Mouse (Mus musculus): Measurements from ENCODE around the gene Kcnj3. TPM values are rescaled to one million over a fixed set of nuclear protein-coding genes. Genes with fewer than 3 reads are reported as not detected.
"Not testable (repeated sequence)": the region's sequence is repeated elsewhere in the genome, so short reads cannot be mapped to it uniquely, and the experiment has no call there.

Kcnj3 gene
- total RNA-seq (2021), result 10 to 100 TPM; 54.4 to 55.7 TPM

GRCm38 (mm10) chr2:55435721-55436260 is at the start of gene Kcnj3:
Gene Kcnj3, plus strand, starts transcription at chr2:55435970.
- DNase-seq, result peak; percentile 24 to 34
- intact Hi-C loops (cut with DNase I), result loop anchor here (5.0 kb wide), 1 partner anchor 42 kb away; no protein-coding TSS in a partner anchor

DNA sequence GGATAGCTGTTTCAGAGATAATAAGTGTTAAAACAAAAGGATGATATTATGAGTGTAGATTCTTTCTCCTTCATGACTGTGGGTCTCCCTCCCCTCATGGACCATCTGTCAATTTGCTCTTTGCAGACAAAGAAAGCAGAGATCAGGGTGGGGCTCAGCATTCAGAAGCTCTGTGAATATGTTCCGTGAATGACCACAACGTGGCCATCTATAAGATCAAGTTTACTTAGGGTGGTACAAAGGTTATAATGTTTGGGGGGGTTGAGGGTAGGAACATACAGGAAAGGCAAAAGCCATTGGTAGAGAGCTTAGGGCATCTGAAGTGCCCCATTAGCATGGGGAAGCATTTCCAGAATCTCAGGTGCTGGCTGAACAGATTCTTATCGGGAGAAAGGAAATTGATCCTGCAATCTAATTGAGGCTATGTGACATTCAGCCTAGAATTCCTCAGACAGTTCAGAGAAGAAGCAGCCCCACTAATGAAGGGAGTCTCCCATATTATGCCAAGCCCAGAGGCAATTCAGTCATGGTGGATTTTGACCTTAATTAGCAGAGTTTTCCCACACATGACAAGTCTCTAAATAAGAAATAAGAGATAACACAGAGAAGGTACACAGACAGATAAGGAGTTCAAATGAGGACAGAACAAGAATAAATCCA is 45.3 kb upstream of the Kcnj3 start:
- intact Hi-C loops (cut with DNase I), result no loop called here
- no peak for DNase-seq

DNA sequence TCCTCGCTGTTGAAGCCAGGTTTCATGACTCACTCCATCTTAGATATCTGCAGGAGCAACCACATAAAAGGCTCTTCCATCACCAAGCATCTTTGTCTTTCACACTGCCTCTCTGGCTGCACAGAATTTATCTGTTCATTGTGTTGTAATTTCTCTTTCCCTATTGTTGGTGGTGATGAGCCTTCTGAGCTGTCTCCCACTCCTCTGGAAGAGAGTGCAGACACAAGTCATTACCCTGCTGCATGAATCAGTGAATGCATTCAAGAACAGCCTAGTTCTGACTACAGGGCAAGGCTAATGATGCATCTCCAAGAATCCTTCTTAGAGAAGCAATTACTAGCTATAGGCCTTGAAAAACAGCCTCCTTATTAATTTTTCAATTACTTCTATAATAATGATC is 30.5 kb upstream of the Kcnj3 start:
- intact Hi-C loops (cut with DNase I), result no loop called here
- DNase-seq, result no peak

GRCm38 (mm10) chr2:55427633-55428032 is 8.1 kb upstream of the Kcnj3 start:
- DNase-seq, result no peak

GRCm38 (mm10) chr2:55432104-55432503 is 3.7 kb upstream of the Kcnj3 start:
- intact Hi-C loops (cut with DNase I), result no loop called here
- DNase-seq, result peak; percentile 35 to 50

More at GRCm38 (mm10) chr2:55427633-55428032, 8.1 kb upstream of the Kcnj3 start:
- intact Hi-C loops (cut with DNase I), result no loop called here

GRCm38 (mm10) chr2:55436261-55437006 is 664 bp downstream of the Kcnj3 start:
- intact Hi-C loops (cut with DNase I), result loop anchor here (5.0 kb wide), 1 partner anchor 41 kb away; no protein-coding TSS in a partner anchor
- DNase-seq, result peak; percentile 28 to 45

- intact Hi-C loops (cut with DNase I), result loop anchor here (5.0 kb wide), 1 partner anchor 40 kb away; no protein-coding TSS in a partner anchor
- DNase-seq, result peak in 1 of 2 experiments; percentile 15
Measured at GRCm38 (mm10) chr2:55437007-55437949, 1.5 kb downstream of the Kcnj3 start.

DNA sequence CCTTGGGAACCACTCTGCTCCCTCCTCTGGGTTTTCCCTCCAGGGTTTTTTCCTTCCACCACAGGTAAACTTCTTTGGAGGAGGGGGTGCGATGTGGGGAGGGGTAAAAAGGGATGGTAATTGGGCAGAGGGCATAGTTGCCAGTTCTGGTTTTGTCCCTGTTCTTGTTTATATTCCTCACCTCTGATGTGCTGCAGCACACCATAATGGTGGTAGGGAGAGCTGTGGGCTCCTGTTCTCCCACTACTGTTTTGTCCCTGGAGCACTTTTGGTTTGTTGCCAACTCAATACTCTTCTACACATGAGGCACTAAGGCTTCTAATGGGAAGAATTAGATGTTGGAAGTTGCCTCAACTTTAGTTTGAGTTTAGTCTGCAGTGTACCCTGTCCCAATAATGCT is 2.2 kb downstream of the Kcnj3 start:
- intact Hi-C loops (cut with DNase I), result loop anchor here (5.0 kb wide), 1 partner anchor 39 kb away; no protein-coding TSS in a partner anchor
- no peak for DNase-seq

DNA sequence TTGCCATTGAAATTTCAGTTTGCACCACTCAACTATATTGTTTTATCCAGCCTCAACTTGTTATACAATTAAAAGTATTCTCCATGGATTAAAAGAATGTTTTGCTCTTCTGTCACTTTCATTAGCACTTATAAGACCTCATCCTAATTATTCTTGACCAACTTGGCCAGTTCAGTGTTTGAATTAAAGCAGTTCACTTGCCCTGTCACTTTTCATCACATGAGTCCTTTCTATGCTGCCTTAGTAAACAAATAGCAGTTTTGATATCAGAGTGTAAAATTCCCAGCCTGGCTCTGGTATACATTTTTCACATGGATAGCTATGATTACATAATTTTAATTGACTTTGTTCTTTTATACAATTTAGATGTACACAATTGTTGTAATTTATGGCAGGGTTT is 3.4 kb downstream of the Kcnj3 start:
- DNase-seq, result no peak
- intact Hi-C loops (cut with DNase I), result loop anchor here (5.0 kb wide), 1 partner anchor 38 kb away; no protein-coding TSS in a partner anchor

GRCm38 (mm10) chr2:55442006-55442405 is 6.2 kb downstream of the Kcnj3 start:
- intact Hi-C loops (cut with DNase I), result no loop called here
- no peak for DNase-seq

DNA sequence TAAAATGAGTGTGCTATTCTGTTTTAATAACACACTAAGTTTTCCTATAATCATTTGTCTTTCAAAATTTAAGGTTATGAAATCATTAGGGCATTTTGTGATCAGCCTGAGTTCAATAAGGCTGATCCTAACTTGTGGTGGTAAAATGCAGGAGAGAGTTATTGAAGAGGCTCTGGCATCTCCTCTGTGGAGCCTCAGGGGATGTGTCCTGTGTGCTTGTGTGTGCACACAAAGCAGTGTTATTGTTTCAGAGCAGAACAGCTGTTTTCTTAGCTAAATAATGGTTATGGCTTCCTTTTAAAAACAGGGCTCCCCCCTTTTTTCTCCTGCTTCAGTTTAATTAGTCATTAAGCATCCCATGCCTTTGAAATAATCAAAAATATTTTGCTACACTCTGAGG is 11.5 kb downstream of the Kcnj3 start:
- DNase-seq, result no peak

DNA sequence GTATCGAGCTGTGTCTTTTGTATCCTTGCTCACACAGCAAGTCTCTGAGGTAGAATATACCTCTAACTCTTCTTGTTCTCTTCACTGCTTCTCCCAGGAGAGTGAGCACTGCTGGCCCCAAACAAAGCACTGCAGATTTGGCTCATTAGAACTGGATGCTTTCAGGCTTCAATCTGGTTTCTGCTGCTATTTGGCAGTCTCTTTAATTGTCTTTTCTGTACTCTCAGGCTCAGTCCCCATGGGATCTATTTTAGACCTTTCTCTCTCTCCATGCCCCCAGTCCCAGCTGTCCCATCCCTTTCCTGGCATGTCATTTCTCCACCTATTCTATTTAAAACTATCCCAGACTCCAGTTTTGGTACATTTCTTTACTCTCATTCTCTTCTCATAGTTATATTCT is 15.0 kb downstream of the Kcnj3 start:
- intact Hi-C loops (cut with DNase I), result no loop called here
- no peak for DNase-seq

More for the DNA sequence above, 11.5 kb downstream of the Kcnj3 start:
- intact Hi-C loops (cut with DNase I), result no loop called here

DNA sequence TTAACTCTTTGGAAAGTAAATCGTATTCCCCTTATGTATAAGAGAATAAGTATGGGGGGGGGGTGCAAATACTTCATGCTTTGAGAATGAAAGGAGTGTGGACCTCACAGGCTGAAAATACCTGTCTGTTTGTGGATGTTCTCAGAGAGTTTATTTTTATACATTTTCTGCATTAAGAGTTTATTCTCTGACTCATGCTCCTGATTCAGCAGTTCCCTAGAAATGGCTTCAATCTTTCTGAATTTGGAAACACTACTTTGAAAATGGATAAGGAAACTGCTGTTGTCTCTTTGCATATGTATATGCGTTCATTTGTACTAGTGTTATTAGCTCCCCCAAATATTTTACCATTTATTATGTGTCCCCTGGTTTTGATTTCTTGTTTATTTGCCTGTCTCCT is 23.4 kb downstream of the Kcnj3 start:
- DNase-seq, result no peak
- intact Hi-C loops (cut with DNase I), result no loop called here

DNA sequence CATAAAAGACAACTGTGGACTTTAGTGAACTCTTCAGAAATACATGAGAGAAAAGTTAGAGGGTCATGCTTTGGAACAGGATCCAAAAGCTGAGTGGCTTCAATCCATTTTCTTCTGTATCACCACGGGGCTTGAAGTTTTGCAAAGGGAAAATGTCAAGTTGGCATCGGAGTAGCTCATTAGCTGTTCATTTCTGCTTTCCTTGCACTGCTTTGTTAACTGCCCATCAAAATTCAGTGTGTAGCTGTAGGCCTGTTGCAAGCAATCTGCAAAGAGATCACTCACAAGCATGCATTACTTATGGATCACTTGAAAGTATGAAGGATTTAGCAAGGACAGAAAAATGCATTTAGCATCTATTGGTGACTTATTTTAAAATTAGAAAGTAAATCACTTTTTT is 33.4 kb downstream of the Kcnj3 start:
- DNase-seq, result no peak
- intact Hi-C loops (cut with DNase I), result no loop called here

GRCm38 (mm10) chr2:55470006-55470405 is 34.2 kb downstream of the Kcnj3 start:
- DNase-seq, result no peak
- intact Hi-C loops (cut with DNase I), result no loop called here

- no peak for DNase-seq
- intact Hi-C loops (cut with DNase I), result loop anchor here (5.0 kb wide), 1 partner anchor 42 kb away; the partner anchor contains the start of gene Kcnj3
Measured at GRCm38 (mm10) chr2:55479511-55479910, 43.7 kb downstream of the Kcnj3 start.

- intact Hi-C loops (cut with DNase I), result loop anchor here (5.0 kb wide), 1 partner anchor 43 kb away; the partner anchor contains the start of gene Kcnj3
- peak; percentile 9 to 21 for DNase-seq
Measured at GRCm38 (mm10) chr2:55479933-55480601, 44.3 kb downstream of the Kcnj3 start.

DNA sequence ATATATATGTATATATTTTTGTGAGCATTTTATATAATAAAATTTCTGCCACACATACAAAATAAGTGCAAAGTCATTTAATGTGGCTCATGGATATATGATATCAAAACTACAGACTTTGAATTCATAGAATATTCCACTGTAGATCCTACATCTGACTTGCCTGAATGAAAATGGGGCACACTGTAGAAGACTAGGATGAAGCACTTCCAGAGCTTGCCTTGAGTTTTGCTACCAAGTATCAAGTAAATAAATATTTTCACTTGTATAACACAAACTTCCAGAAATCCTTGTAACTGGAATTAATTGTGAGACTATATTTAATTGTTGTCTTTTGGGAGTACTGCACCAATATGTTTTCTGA is 44.8 kb downstream of the Kcnj3 start:
- DNase-seq, result no peak
- intact Hi-C loops (cut with DNase I), result no loop called here

- DNase-seq; intact Hi-C loops (cut with DNase I): not testable (repeated sequence)
Measured at GRCm38 (mm10) chr2:55485500-55486129, 49.8 kb downstream of the Kcnj3 start.

All from heart, postnatal 36 days (tissue).